Mouse (Mus musculus): ENCODE results near the gene Hoxd8. TPM values are rescaled to one million over a fixed set of nuclear protein-coding genes. Genes with fewer than 3 reads are reported as not detected.

The Hoxd8 gene
- polyA plus RNA-seq, 1 experiment from 2014 or later: 12.4 TPM

DNA sequence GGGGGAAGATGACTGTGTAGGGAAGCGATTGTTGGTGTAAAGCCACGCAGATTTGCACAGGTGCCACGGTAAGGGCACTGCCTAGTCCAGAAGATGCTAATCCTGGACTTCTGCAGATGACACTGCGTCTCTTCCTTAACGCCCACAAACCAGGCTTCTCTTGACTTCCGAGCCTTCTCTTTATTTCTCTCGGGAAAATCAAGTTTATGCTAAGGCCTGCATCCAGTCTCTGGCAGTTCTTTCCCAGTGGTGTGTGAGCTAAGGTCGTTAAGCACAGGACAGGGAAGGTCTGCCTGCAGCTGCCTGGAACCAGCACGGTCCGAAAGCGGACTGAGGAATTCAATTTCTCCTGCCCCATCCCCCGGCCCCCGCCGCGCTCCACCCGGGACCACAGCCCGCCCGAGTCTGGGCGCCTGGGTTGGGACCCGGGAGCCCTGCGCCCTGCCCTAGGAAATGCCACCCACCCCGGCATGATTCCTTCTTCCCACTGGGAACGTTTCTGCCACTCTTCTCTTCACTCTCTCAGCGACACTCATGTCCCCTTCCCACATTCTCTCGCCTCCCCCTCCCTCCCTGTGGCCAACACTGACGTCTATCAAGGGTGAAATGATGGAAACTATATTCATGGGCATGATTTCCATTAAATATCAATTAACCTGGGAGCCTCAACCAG lies 559 bp upstream of the Hoxd8 start:
- H3K9me3 ChIP-seq (replicated peaks): no peaks in the 10 kb centered on the region
- peak overlapping the region; percentile 91 for H3K9ac ChIP-seq (replicated peaks)
- no peaks in the 10 kb centered on the region for H3K36me3 ChIP-seq
- 0 out of 2 replicates have a peak, but pooled peaks cover 11% of the 10 kb centered on the region for H3K27me3 ChIP-seq (replicated peaks)
- H3K4me1 ChIP-seq: peaks cover 46% of the 10 kb centered on the region
- H3K4me2 ChIP-seq: peak overlapping the region; percentile 60
- peak overlapping the region; percentile 70 for H3K4me3 ChIP-seq (replicated peaks)
- 5% methylated on average over 24 of the region's 26 CpGs for WGBS
- peak overlapping the region; percentile 99 for H3K27ac ChIP-seq (replicated peaks)
- ATAC-seq (ENCODE audit: low FRiP score): no peak

GRCm38 (mm10) chr2:74704999-74705466 lies 618 bp downstream of the Hoxd8 start:
- H3K4me2 ChIP-seq: peak overlapping the region; percentile 60
- 0% methylated on average over 39 of the region's 66 CpGs for WGBS
- no peaks in the 10 kb centered on the region for H3K9me3 ChIP-seq (replicated peaks)
- peak overlapping the region; percentile 70 for H3K4me3 ChIP-seq (replicated peaks)
- peak overlapping the region; percentile 99 for H3K27ac ChIP-seq (replicated peaks)
- no peaks in the 10 kb centered on the region for H3K36me3 ChIP-seq
- H3K9ac ChIP-seq (replicated peaks): peak overlapping the region; percentile 91
- 0 out of 2 replicates have a peak, but pooled peaks cover 11% of the 10 kb centered on the region for H3K27me3 ChIP-seq (replicated peaks)
- peaks cover 52% of the 10 kb centered on the region for H3K4me1 ChIP-seq
- peak; percentile 43 for ATAC-seq (ENCODE audit: low FRiP score)

DNA sequence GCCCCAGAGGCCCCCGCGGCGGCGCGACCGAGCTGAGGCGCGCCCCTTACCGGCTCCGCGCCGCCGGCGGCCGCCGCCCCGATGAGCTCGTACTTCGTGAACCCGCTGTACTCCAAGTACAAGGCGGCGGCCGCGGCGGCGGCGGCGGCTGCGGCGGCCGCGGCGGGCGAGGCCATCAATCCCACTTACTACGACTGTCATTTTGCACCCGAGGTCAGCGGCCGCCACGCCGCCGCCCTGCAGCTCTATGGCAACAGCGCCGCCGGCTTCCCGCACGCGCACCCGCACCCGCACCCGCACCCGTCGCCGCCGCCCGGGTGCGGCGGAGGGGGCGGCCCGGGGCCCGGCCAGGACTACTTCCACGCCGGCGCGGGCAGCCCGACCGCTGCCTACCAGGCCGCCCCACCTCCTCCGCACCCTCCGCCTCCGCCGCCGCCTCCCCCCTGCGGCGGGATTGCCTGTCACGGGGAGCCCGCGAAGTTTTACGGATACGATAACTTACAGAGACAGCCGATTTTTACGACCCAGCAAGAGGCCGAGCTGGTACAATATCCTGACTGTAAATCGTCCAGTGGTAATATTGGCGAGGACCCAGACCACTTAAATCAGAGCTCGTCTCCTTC lies 1.2 kb downstream of the Hoxd8 start:
- no peaks in the 10 kb centered on the region for H3K9me3 ChIP-seq (replicated peaks)
- H3K4me3 ChIP-seq (replicated peaks): peak overlapping the region; percentile 70
- peak; percentile 65 for ATAC-seq (ENCODE audit: low FRiP score)
- peaks cover 52% of the 10 kb centered on the region for H3K4me1 ChIP-seq
- WGBS: 1% methylated on average over 62 of the region's 85 CpGs
- peak overlapping the region; percentile 99 for H3K27ac ChIP-seq (replicated peaks)
- 0 out of 2 replicates have a peak, but pooled peaks cover 7% of the 10 kb centered on the region for H3K27me3 ChIP-seq (replicated peaks)
- H3K36me3 ChIP-seq: no peaks in the 10 kb centered on the region
- peak overlapping the region; percentile 91 for H3K9ac ChIP-seq (replicated peaks)
- H3K4me2 ChIP-seq: peak overlapping the region; percentile 60

DNA sequence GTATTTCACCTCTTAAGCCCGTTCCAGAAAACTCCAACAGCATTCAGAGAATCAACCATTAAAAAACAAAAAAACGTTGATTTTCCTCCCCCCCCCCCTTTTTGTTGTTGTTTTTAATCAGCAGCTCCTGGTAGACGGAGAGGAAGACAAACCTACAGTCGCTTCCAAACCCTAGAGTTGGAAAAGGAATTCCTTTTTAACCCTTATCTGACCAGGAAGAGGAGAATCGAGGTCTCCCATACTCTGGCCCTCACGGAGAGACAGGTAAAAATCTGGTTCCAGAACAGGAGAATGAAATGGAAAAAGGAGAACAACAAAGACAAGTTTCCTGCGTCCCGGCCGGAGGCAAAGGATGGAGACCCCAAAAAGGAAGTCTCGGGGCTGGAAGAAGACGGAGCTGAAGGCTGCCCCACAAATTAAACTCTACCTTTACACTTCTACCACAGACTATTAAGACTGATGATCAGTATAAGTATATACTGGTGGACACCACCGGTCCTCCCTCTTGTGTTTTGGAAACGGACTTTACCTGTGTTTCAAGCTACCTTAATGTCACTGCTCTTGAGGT lies 2.1 kb downstream of the Hoxd8 start:
- Histone ChIP-seq H3K36me3 (no peaks in the 10 kb centered on the region), H3K27ac (replicated peaks) (peak overlapping the region; percentile 99), H3K9ac (replicated peaks) (peak overlapping the region; percentile 91), H3K9me3 (replicated peaks) (no peaks in the 10 kb centered on the region), H3K4me1 (peaks cover 52% of the 10 kb centered on the region), H3K4me3 (replicated peaks) (peak overlapping the region; percentile 70), H3K27me3 (replicated peaks) (no peaks in the 10 kb centered on the region), H3K4me2 (peak overlapping the region; percentile 60)
- WGBS: 2% methylated on average over 13 of the region's 13 CpGs
- no peak for ATAC-seq (ENCODE audit: low FRiP score)

GRCm38 (mm10) chr2:74707599-74707998 lies 3.2 kb downstream of the Hoxd8 start:
- peak overlapping the region; percentile 34 for H3K4me3 ChIP-seq (replicated peaks)
- peaks cover 52% of the 10 kb centered on the region for H3K4me1 ChIP-seq
- H3K9ac ChIP-seq (replicated peaks): peak overlapping the region; percentile 44
- H3K27me3 ChIP-seq (replicated peaks): no peaks in the 10 kb centered on the region
- 10% methylated on average over 7 of the region's 7 CpGs for WGBS
- no peaks in the 10 kb centered on the region for H3K36me3 ChIP-seq
- H3K9me3 ChIP-seq (replicated peaks): no peaks in the 10 kb centered on the region
- H3K27ac ChIP-seq (replicated peaks): peak overlapping the region; percentile 73
- H3K4me2 ChIP-seq: peak overlapping the region; percentile 60
- ATAC-seq (ENCODE audit: low FRiP score): no peak

- no peaks in the 10 kb centered on the region for H3K27me3 ChIP-seq (replicated peaks)
- WGBS: 18% methylated on average over 4 of the region's 4 CpGs
- H3K4me3 ChIP-seq (replicated peaks): peak overlapping the region; percentile 21
- H3K36me3 ChIP-seq: no peaks in the 10 kb centered on the region
- peak overlapping the region; percentile 60 for H3K4me2 ChIP-seq
- H3K4me1 ChIP-seq: peaks cover 47% of the 10 kb centered on the region
- peak overlapping the region; percentile 99 for H3K27ac ChIP-seq (replicated peaks)
- no peak for ATAC-seq (ENCODE audit: low FRiP score)
- peak overlapping the region; percentile 26; the same call in 1 of the 2 replicates for H3K9ac ChIP-seq (replicated peaks)
- H3K9me3 ChIP-seq (replicated peaks): no peaks in the 10 kb centered on the region
These were observed 4.3 kb downstream of the Hoxd8 start for GRCm38 (mm10) chr2:74708676-74709075.

GRCm38 (mm10) chr2:74709465-74710419 lies 5.3 kb downstream of the Hoxd8 start:
- Histone ChIP-seq H3K27me3 (replicated peaks) (no peaks in the 10 kb centered on the region), H3K9me3 (replicated peaks) (no peaks in the 10 kb centered on the region), H3K36me3 (no peaks in the 10 kb centered on the region), H3K4me2 (peak overlapping the region; percentile 60), H3K9ac (replicated peaks) (0 out of 2 replicates have a peak overlapping the region, but pooled peaks have one; percentile 2), H3K27ac (replicated peaks) (peak overlapping the region; percentile 99), H3K4me3 (replicated peaks) (peak overlapping the region; percentile 75), H3K4me1 (peaks cover 41% of the 10 kb centered on the region)
- 9% methylated on average over 5 of the region's 5 CpGs for WGBS
- ATAC-seq (ENCODE audit: low FRiP score): no peak

- Histone ChIP-seq H3K4me2 (peak overlapping the region; percentile 60), H3K4me1 (peaks cover 48% of the 10 kb centered on the region), H3K27ac (replicated peaks) (peak overlapping the region; percentile 99), H3K9me3 (replicated peaks) (no peaks in the 10 kb centered on the region), H3K9ac (replicated peaks) (peak overlapping the region; percentile 98), H3K27me3 (replicated peaks) (no peaks in the 10 kb centered on the region), H3K4me3 (replicated peaks) (peak overlapping the region; percentile 75), H3K36me3 (no peaks in the 10 kb centered on the region)
- 2% methylated on average over 16 of the region's 16 CpGs for WGBS
- ATAC-seq (ENCODE audit: low FRiP score): no peak
These were observed 6.6 kb downstream of the Hoxd8 start for GRCm38 (mm10) chr2:74710929-74711543.

DNA sequence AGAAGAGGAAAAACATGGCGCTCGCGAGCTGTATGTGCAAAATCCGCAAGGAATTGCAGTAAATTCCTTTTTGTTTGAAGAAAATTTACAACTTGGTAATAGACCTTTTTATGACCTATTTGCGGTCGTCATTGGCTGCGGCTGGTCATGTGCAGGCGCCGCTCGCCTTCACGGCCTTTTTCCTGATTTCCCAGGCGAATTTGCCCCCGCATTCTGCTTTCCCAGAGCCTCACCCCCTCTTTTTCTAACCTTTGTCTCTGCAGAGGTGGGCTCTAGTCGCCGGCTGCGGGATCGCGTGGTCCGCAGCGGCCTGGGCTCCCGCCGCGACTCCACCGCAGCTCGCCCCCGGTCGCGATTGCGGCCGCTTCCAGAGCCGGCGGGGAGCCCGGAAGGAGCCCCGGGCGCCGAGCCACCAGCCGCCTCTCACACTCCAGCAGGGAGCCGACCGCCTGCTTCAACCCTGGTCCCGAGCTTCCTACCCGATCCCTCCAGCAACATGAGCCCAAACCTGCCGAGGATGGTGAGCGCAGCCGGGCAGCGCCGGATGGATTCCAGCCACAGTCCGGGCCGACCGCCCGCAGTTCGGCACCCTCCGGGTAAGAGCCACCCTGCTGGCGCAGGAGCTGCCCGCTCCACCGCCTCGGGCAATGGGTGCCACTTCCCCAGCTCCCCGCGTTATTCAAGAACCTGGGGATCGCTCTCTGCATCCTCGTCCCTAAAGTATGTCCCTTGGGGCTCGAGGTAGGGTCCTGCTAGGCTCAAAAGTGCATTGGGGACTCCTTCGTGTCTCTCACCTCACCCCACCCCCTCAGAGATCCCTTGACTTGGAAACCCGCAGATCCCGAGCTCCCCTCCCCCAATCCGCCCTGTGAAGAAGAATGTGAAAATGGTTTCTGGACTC lies 7.6 kb downstream of the Hoxd8 start, which contains the start of the genes Hoxd3 and Hoxd4:
Hoxd3 (plus strand) TSS at position 207 of the 901 bp plus-strand sequence.
Hoxd4 (plus strand) TSS at position 209 of the 901 bp plus-strand sequence.
- Histone ChIP-seq H3K4me3 (replicated peaks) (peak within 1 kb of the TSS; percentile 75), H3K27ac (replicated peaks) (peak within 1 kb of the TSS; percentile 99), H3K9me3 (replicated peaks) (no peaks in the 10 kb centered on the region), H3K9ac (replicated peaks) (peak within 1 kb of the TSS; percentile 98), H3K4me1 (peaks cover 53% of the 10 kb centered on the region), H3K4me2 (peak within 1 kb of the TSS; percentile 60), H3K36me3 (no peaks in the 10 kb centered on the region), H3K27me3 (replicated peaks) (no peaks in the 10 kb centered on the region)
- under 1% methylated on average over 65 of the region's 65 CpGs for WGBS
- peak; percentile 81 for ATAC-seq (ENCODE audit: low FRiP score)
